Mouse (Mus musculus): ENCODE data around the gene Rps16. TPM values are rescaled to one million over a fixed set of nuclear protein-coding genes. Genes with fewer than 3 reads are reported as not detected.

Gene Rps16
- 542 and 682 TPM in 2 replicates for polyA plus RNA-seq (2012; rRNA removed; ENCODE audit: low replicate concordance)

GRCm38 (mm10) chr7:28350155-28350883 is at the start of gene Rps16:
Rps16 (plus strand) TSS chr7:28350652.

GRCm38 (mm10) chr7:28301616-28302433 is 48.6 kb upstream of the Rps16 start, which contains the start of gene Dll3:
Dll3 (minus strand) TSS chr7:28302238.

GRCm38 (mm10) chr7:28311926-28312543 is 38.4 kb upstream of the Rps16 start, which contains the start of gene Timm50:
Timm50 (minus strand) TSS chr7:28312072.

GRCm38 (mm10) chr7:28338108-28338998 is 12.1 kb upstream of the Rps16 start, which contains the start of gene Supt5:
Supt5 (minus strand) TSS chr7:28338746.

GRCm38 (mm10) chr7:28372251-28373108 is 22.0 kb downstream of the Rps16 start, which contains the start of gene Plekhg2:
Plekhg2 (minus strand) TSS chr7:28372599.

GRCm38 (mm10) chr7:28380237-28381016 is 30.0 kb downstream of the Rps16 start, which contains the start of gene Zfp36:
Zfp36 (minus strand) TSS chr7:28380253.

GRCm38 (mm10) chr7:28392429-28393271 is 42.2 kb downstream of the Rps16 start, which contains the start of the genes Med29 and Paf1:
Med29 (minus strand) TSS chr7:28392708.
Paf1 (plus strand) TSS chr7:28392951.

Other genes with a start within 250 kb of the Rps16 start
- 0.05 and 0.14 TPM in 2 replicates for gene 9530053A07Rik, start 221.2 kb upstream of the Rps16 start, polyA plus RNA-seq (2012; rRNA removed; ENCODE audit: low replicate concordance)
- 11.8 and 16.2 TPM in 2 replicates for gene Fbl, start 180.9 kb upstream of the Rps16 start, polyA plus RNA-seq (2012; rRNA removed; ENCODE audit: low replicate concordance)
- gene Dyrk1b, start 171.2 kb upstream of the Rps16 start, polyA plus RNA-seq (2012; rRNA removed; ENCODE audit: low replicate concordance): 35.8 and 47.2 TPM in 2 replicates
- 2.1 and 3.1 TPM in 2 replicates for gene Eid2, start 82.8 kb upstream of the Rps16 start, polyA plus RNA-seq (2012; rRNA removed; ENCODE audit: low replicate concordance)
- 5.6 and 9.5 TPM in 2 replicates for gene Eid2b, start 72.9 kb upstream of the Rps16 start, polyA plus RNA-seq (2012; rRNA removed; ENCODE audit: low replicate concordance)
- gene Selenov, start 59.5 kb upstream of the Rps16 start, polyA plus RNA-seq (2012; rRNA removed; ENCODE audit: low replicate concordance): not detected in 2 replicates
- gene Dll3, start 48.4 kb upstream of the Rps16 start, polyA plus RNA-seq (2012; rRNA removed; ENCODE audit: low replicate concordance): 0.85 and 2.0 TPM in 2 replicates
- gene Timm50, start 38.6 kb upstream of the Rps16 start, polyA plus RNA-seq (2012; rRNA removed; ENCODE audit: low replicate concordance): 62.6 and 69.2 TPM in 2 replicates
- gene Supt5, start 11.9 kb upstream of the Rps16 start, polyA plus RNA-seq (2012; rRNA removed; ENCODE audit: low replicate concordance): 67.1 and 86.1 TPM in 2 replicates
- 18.5 and 35.5 TPM in 2 replicates for gene Plekhg2, start 21.9 kb downstream of the Rps16 start, polyA plus RNA-seq (2012; rRNA removed; ENCODE audit: low replicate concordance)
- gene Zfp36, start 29.6 kb downstream of the Rps16 start, polyA plus RNA-seq (2012; rRNA removed; ENCODE audit: low replicate concordance): 75.8 and 210 TPM in 2 replicates
- gene Med29, start 42.1 kb downstream of the Rps16 start, polyA plus RNA-seq (2012; rRNA removed; ENCODE audit: low replicate concordance): 48.3 and 51.3 TPM in 2 replicates
- gene Paf1, start 42.3 kb downstream of the Rps16 start, polyA plus RNA-seq (2012; rRNA removed; ENCODE audit: low replicate concordance): 81.7 and 153 TPM in 2 replicates
- gene Gmfg, start 86.8 kb downstream of the Rps16 start, polyA plus RNA-seq (2012; rRNA removed; ENCODE audit: low replicate concordance): 3.9 and 4.1 TPM in 2 replicates
- gene Lrfn1, start 101.3 kb downstream of the Rps16 start, polyA plus RNA-seq (2012; rRNA removed; ENCODE audit: low replicate concordance): 1.9 and 2.2 TPM in 2 replicates
- not detected in 2 replicates for gene Ifnl2, start 159.8 kb downstream of the Rps16 start, polyA plus RNA-seq (2012; rRNA removed; ENCODE audit: low replicate concordance)
- gene Ifnl3, start 172.2 kb downstream of the Rps16 start, polyA plus RNA-seq (2012; rRNA removed; ENCODE audit: low replicate concordance): not detected in 2 replicates
- 17.4 and 5,492 TPM in 2 replicates for gene Sycn, start 190.2 kb downstream of the Rps16 start, polyA plus RNA-seq (2012; rRNA removed; ENCODE audit: low replicate concordance)
- gene Nccrp1, start 196.6 kb downstream of the Rps16 start, polyA plus RNA-seq (2012; rRNA removed; ENCODE audit: low replicate concordance): 0.26 and 3.6 TPM in 2 replicates
- gene Samd4b, start 247.5 kb downstream of the Rps16 start, polyA plus RNA-seq (2012; rRNA removed; ENCODE audit: low replicate concordance): 60.8 and 63.0 TPM in 2 replicates
- 72.4 and 92.7 TPM in 2 replicates for gene Pak4, start 247.5 kb downstream of the Rps16 start, polyA plus RNA-seq (2012; rRNA removed; ENCODE audit: low replicate concordance)

All from duodenum, adult 2 months (tissue).